Mouse (Mus musculus): ENCODE measurements around the gene Magi1. TPM values are rescaled to one million over a fixed set of nuclear protein-coding genes. Genes with fewer than 3 reads are reported as not detected.

Gene Magi1
- polyA plus RNA-seq, 1 experiment from 2014 or later = 6.8 TPM

DNA sequence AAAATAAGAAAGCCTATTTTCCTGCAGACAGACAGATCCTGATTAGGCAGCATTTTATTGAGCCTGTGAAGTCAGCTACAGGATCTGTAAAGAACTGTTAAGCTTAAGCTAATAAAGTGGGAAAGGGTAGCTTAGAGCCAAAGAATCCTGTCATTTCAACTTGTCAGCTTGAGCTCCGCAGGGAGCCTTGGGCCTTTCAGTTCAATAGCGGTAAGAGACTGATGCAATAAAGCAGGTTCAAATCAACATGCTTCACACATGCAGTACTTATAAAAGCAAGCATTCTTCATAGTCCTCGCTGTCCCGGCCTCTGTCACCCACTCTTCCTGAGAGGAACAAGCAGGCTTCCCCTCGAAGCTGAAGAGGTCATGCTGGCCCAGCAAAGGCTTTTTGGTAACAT is 199.0 kb downstream of the Magi1 start:
- H3K4me1 ChIP-seq (ENCODE audit: control insufficient read depth, insufficient read depth, low read length) = peaks cover 11% of the 10 kb centered on the region
- H3K27ac ChIP-seq (replicated peaks; ENCODE audit: low read depth, low read length) = no peak overlapping the region
- no peaks in the 10 kb centered on the region for H3K27me3 ChIP-seq (replicated peaks; ENCODE audit: control insufficient read depth, insufficient read depth, low read length)
- no peaks in the 10 kb centered on the region for H3K9me3 ChIP-seq (ENCODE audit: control insufficient read depth, low read length)
- no peak overlapping the region for H3K9ac ChIP-seq (ENCODE audit: low read depth, low read length)
- H3K36me3 ChIP-seq (ENCODE audit: control insufficient read depth, insufficient read depth, low read length) = no peaks in the 10 kb centered on the region
- WGBS = 60% methylated on average over 5 of the region's 5 CpGs
- no peak for DNase-seq (ENCODE audit: low spot score)
- ATAC-seq (ENCODE audit: low read depth) = no peak
- no peak overlapping the region for H3K4me3 ChIP-seq (ENCODE audit: low read depth, low read length)
- no peak overlapping the region for H3K4me2 ChIP-seq (ENCODE audit: low read depth, low read length)

DNA sequence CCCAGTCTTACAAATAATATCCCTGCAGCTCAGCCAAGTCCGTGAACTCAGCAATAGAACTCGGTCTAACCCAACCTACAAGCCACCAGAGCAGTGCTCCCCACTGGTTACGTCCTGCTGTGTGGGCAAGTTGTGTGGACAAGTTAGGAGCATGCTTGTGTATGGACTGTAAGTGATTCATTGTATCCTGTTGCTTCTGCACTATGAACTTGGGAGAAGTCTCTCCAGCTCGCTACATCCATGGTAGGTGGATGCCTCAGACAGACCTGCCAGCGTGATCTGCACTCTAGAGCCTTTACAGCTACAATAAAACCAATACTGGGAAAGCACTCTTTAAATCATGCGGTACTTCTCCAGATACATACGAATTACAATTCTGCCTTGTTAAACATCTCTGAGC is 200.3 kb downstream of the Magi1 start:
- no peak overlapping the region for H3K4me2 ChIP-seq (ENCODE audit: low read depth, low read length)
- ATAC-seq (ENCODE audit: low read depth) (no peak), DNase-seq (ENCODE audit: low spot score) (no peak)
- H3K36me3 ChIP-seq (ENCODE audit: control insufficient read depth, insufficient read depth, low read length) = no peaks in the 10 kb centered on the region
- 92% methylated on average over 7 of the region's 7 CpGs for WGBS
- no peak overlapping the region for H3K9ac ChIP-seq (ENCODE audit: low read depth, low read length)
- no peak overlapping the region for H3K27ac ChIP-seq (replicated peaks; ENCODE audit: low read depth, low read length)
- H3K4me3 ChIP-seq (ENCODE audit: low read depth, low read length) = no peak overlapping the region
- no peaks in the 10 kb centered on the region for H3K27me3 ChIP-seq (replicated peaks; ENCODE audit: control insufficient read depth, insufficient read depth, low read length)
- peaks cover 22% of the 10 kb centered on the region for H3K4me1 ChIP-seq (ENCODE audit: control insufficient read depth, insufficient read depth, low read length)
- no peaks in the 10 kb centered on the region for H3K9me3 ChIP-seq (ENCODE audit: control insufficient read depth, low read length)

DNA sequence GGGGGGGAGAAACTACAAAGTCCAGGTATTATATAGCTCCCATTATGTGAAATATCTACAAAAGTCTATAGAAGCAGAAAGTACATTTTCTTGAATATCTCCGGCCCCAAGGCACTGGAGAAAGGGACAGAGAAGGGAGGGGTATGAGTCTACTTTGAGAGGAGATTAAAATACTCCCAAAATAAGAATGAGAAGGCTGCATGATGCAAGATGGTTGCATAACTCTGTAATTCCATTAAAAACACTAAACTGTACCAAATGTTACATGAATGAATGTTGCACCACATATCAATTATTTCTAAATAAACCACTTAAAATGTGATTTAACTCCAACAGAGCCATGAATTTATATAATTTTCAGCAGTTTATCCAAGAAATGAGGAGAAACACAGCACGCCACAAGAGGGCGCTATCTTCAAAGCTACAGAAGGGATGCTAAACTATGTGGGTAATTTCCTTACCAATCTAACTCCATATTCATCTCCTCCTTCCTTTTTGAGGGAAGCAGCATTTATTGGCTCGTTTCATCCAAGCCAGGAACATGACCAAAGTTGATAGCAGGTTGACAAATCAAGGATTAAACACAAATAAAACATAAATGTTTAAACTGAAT is 202.7 kb downstream of the Magi1 start:
- H3K4me3 ChIP-seq (ENCODE audit: low read depth, low read length) = no peak overlapping the region
- H3K27me3 ChIP-seq (replicated peaks; ENCODE audit: control insufficient read depth, insufficient read depth, low read length) = no peaks in the 10 kb centered on the region
- ATAC-seq (ENCODE audit: low read depth) (0 out of 2 replicates have a peak, but pooled peaks have one; percentile 30), DNase-seq (ENCODE audit: low spot score) (peak; percentile 79)
- no peaks in the 10 kb centered on the region for H3K36me3 ChIP-seq (ENCODE audit: control insufficient read depth, insufficient read depth, low read length)
- H3K27ac ChIP-seq (replicated peaks; ENCODE audit: low read depth, low read length) = no peak overlapping the region
- H3K9me3 ChIP-seq (ENCODE audit: control insufficient read depth, low read length) = no peaks in the 10 kb centered on the region
- WGBS = 15% methylated on average over 4 of the region's 4 CpGs
- H3K4me2 ChIP-seq (ENCODE audit: low read depth, low read length) = no peak overlapping the region
- peaks cover 22% of the 10 kb centered on the region for H3K4me1 ChIP-seq (ENCODE audit: control insufficient read depth, insufficient read depth, low read length)
- no peak overlapping the region for H3K9ac ChIP-seq (ENCODE audit: low read depth, low read length)

GRCm38 (mm10) chr6:94078934-94079333 is 204.8 kb downstream of the Magi1 start:
- H3K4me3 ChIP-seq (ENCODE audit: low read depth, low read length) = no peak overlapping the region
- DNase-seq (ENCODE audit: low spot score) (no peak), ATAC-seq (ENCODE audit: low read depth) (no peak)
- H3K36me3 ChIP-seq (ENCODE audit: control insufficient read depth, insufficient read depth, low read length) = no peaks in the 10 kb centered on the region
- peaks cover 23% of the 10 kb centered on the region for H3K4me1 ChIP-seq (ENCODE audit: control insufficient read depth, insufficient read depth, low read length)
- no peak overlapping the region for H3K4me2 ChIP-seq (ENCODE audit: low read depth, low read length)
- 39% methylated on average over 8 of the region's 8 CpGs for WGBS
- H3K27me3 ChIP-seq (replicated peaks; ENCODE audit: control insufficient read depth, insufficient read depth, low read length) = no peaks in the 10 kb centered on the region
- no peak overlapping the region for H3K9ac ChIP-seq (ENCODE audit: low read depth, low read length)
- H3K27ac ChIP-seq (replicated peaks; ENCODE audit: low read depth, low read length) = no peak overlapping the region
- no peaks in the 10 kb centered on the region for H3K9me3 ChIP-seq (ENCODE audit: control insufficient read depth, low read length)

GRCm38 (mm10) chr6:94077013-94077412 is 206.7 kb downstream of the Magi1 start:
- Histone ChIP-seq H3K4me1 (ENCODE audit: control insufficient read depth, insufficient read depth, low read length) (peaks cover 28% of the 10 kb centered on the region), H3K4me2 (ENCODE audit: low read depth, low read length) (no peak overlapping the region), H3K27ac (replicated peaks; ENCODE audit: low read depth, low read length) (no peak overlapping the region), H3K9ac (ENCODE audit: low read depth, low read length) (no peak overlapping the region), H3K4me3 (ENCODE audit: low read depth, low read length) (no peak overlapping the region), H3K36me3 (ENCODE audit: control insufficient read depth, insufficient read depth, low read length) (no peaks in the 10 kb centered on the region), H3K9me3 (ENCODE audit: control insufficient read depth, low read length) (no peaks in the 10 kb centered on the region), H3K27me3 (replicated peaks; ENCODE audit: control insufficient read depth, insufficient read depth, low read length) (no peaks in the 10 kb centered on the region)
- ATAC-seq (ENCODE audit: low read depth) (no peak), DNase-seq (ENCODE audit: low spot score) (no peak)
- WGBS = 98% methylated on average over 3 of the region's 3 CpGs

DNA sequence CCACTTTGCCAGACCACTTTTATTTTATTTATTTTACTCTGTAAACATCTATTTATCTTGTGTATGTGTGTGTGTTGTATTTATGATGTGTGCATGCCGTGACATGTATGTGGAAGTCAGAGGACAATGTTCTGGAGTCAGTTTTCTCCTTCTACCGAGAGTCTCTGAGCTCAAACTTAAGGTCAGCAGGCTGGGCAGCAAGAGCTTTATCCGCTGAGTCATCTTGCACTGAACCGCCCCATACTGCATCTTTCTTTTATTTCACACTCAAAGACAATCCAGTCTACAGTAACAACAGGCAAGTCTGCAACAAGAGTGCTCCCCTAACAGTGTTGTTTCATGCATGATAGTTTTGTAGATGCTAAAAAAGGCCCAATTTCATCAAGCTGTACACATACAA is 207.7 kb downstream of the Magi1 start:
- 75% methylated on average over 4 of the region's 4 CpGs for WGBS
- ATAC-seq (ENCODE audit: low read depth) (no peak), DNase-seq (ENCODE audit: low spot score) (no peak)
- H3K4me3 ChIP-seq (ENCODE audit: low read depth, low read length) = no peak overlapping the region
- H3K9me3 ChIP-seq (ENCODE audit: control insufficient read depth, low read length) = no peaks in the 10 kb centered on the region
- no peaks in the 10 kb centered on the region for H3K27me3 ChIP-seq (replicated peaks; ENCODE audit: control insufficient read depth, insufficient read depth, low read length)
- H3K27ac ChIP-seq (replicated peaks; ENCODE audit: low read depth, low read length) = no peak overlapping the region
- H3K4me1 ChIP-seq (ENCODE audit: control insufficient read depth, insufficient read depth, low read length) = peaks cover 28% of the 10 kb centered on the region
- no peak overlapping the region for H3K9ac ChIP-seq (ENCODE audit: low read depth, low read length)
- no peaks in the 10 kb centered on the region for H3K36me3 ChIP-seq (ENCODE audit: control insufficient read depth, insufficient read depth, low read length)
- no peak overlapping the region for H3K4me2 ChIP-seq (ENCODE audit: low read depth, low read length)

DNA sequence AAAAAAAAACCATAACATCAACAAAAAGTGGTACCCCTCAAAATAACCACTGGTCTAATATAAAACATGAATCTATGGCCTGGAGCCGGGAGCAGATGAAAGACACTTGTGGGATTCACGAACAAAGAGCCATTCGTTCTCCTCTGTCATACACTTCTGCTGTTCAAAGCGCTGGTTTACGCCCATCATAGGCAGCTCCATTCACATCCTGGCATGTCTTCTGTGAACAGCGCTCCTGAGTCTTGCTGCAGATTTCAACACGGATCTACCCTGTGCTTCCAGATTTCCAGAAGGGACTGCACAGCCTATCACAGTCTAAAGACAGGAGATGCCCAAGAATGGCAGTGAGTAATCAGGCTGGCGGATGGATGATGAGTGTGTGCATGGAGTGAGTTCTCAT is 208.5 kb downstream of the Magi1 start:
- H3K27ac ChIP-seq (replicated peaks; ENCODE audit: low read depth, low read length) = peak overlapping the region; percentile 65; the same call in 1 of the 2 replicates
- ATAC-seq (ENCODE audit: low read depth) = 0 out of 2 replicates have a peak, but pooled peaks have one; percentile 65
- no peaks in the 10 kb centered on the region for H3K36me3 ChIP-seq (ENCODE audit: control insufficient read depth, insufficient read depth, low read length)
- H3K4me1 ChIP-seq (ENCODE audit: control insufficient read depth, insufficient read depth, low read length) = peaks cover 31% of the 10 kb centered on the region
- H3K4me2 ChIP-seq (ENCODE audit: low read depth, low read length) = peak overlapping the region; percentile 31
- no peak overlapping the region for H3K9ac ChIP-seq (ENCODE audit: low read depth, low read length)
- no peak overlapping the region for H3K4me3 ChIP-seq (ENCODE audit: low read depth, low read length)
- peak; percentile 85 for DNase-seq (ENCODE audit: low spot score)
- no peaks in the 10 kb centered on the region for H3K27me3 ChIP-seq (replicated peaks; ENCODE audit: control insufficient read depth, insufficient read depth, low read length)
- 27% methylated on average over 8 of the region's 8 CpGs for WGBS
- no peaks in the 10 kb centered on the region for H3K9me3 ChIP-seq (ENCODE audit: control insufficient read depth, low read length)

DNA sequence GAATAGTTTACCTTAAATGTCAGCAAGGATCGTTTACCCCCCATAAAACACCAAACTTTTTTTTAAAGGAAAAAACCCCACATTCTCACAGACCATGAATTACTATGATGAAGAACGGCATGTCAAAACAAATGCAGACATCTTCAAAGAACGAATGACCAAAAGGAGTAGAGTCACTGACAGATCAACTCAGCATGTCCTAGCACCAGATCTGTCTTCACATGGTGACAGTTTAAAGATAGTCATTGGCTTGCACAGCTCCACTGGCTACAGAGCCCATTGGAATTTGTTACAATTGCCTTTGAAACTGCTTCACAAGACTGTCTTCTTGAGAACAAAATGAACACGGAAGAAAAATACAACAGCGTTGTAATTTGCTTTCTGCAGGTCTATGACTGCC is 212.0 kb downstream of the Magi1 start:
- Histone ChIP-seq H3K9me3 (ENCODE audit: control insufficient read depth, low read length) (no peaks in the 10 kb centered on the region), H3K4me3 (ENCODE audit: low read depth, low read length) (no peak overlapping the region), H3K36me3 (ENCODE audit: control insufficient read depth, insufficient read depth, low read length) (no peaks in the 10 kb centered on the region), H3K9ac (ENCODE audit: low read depth, low read length) (no peak overlapping the region), H3K4me2 (ENCODE audit: low read depth, low read length) (no peak overlapping the region), H3K27me3 (replicated peaks; ENCODE audit: control insufficient read depth, insufficient read depth, low read length) (no peaks in the 10 kb centered on the region), H3K27ac (replicated peaks; ENCODE audit: low read depth, low read length) (no peak overlapping the region), H3K4me1 (ENCODE audit: control insufficient read depth, insufficient read depth, low read length) (peaks cover 20% of the 10 kb centered on the region)
- WGBS = 69% methylated on average over 5 of the region's 5 CpGs
- DNase-seq (ENCODE audit: low spot score) (no peak), ATAC-seq (ENCODE audit: low read depth) (no peak)

- H3K27me3 ChIP-seq (replicated peaks; ENCODE audit: control insufficient read depth, insufficient read depth, low read length) = no peaks in the 10 kb centered on the region
- H3K4me3 ChIP-seq (ENCODE audit: low read depth, low read length) = no peak overlapping the region
- DNase-seq (ENCODE audit: low spot score) (no peak), ATAC-seq (ENCODE audit: low read depth) (no peak)
- no peaks in the 10 kb centered on the region for H3K36me3 ChIP-seq (ENCODE audit: control insufficient read depth, insufficient read depth, low read length)
- H3K27ac ChIP-seq (replicated peaks; ENCODE audit: low read depth, low read length) = no peak overlapping the region
- 78% methylated on average over 3 of the region's 3 CpGs for WGBS
- H3K9me3 ChIP-seq (ENCODE audit: control insufficient read depth, low read length) = no peaks in the 10 kb centered on the region
- H3K4me1 ChIP-seq (ENCODE audit: control insufficient read depth, insufficient read depth, low read length) = peaks cover 18% of the 10 kb centered on the region
- H3K4me2 ChIP-seq (ENCODE audit: low read depth, low read length) = no peak overlapping the region
- H3K9ac ChIP-seq (ENCODE audit: low read depth, low read length) = no peak overlapping the region
These were observed 213.0 kb downstream of the Magi1 start for GRCm38 (mm10) chr6:94070702-94071101.
